Mouse (Mus musculus) forebrain, embryonic 11.5 days (tissue): ENCODE results near the gene Fam219a. TPM values are rescaled to one million over a fixed set of nuclear protein-coding genes. Genes with fewer than 3 reads are reported as not detected.
A peak's percentile ranks its signal among the peaks of the same experiment; 100 is the strongest.

Experiments used
- ATAC-seq: fragments of 200-750 bp; cut with Nextera tagmentation; replicated peaks from 2 replicates; pipeline ENCODE4 v1.8.0; 2017; ENCODE audit warnings: moderate TSS enrichment; ENCODE audit not compliant: low FRiP score
- DNase-seq: peaks from one replicate; pipeline ENCODE4 v3.0.0-alpha.2; 2017; ENCODE audit warnings: low spot score
- H3K27ac ChIP-seq: fragments of 300-500 bp; sonication (generic); 2 replicates; pipeline ENCODE4 v1.5.1; 2014; ENCODE audit warnings: low read depth, low read length
- H3K27me3 ChIP-seq: fragments of 300-500 bp; sonication (generic); 2 replicates; pipeline ENCODE4 v1.6.1; 2014; ENCODE audit warnings: mild to moderate bottlenecking, low read length, mixed read lengths; ENCODE audit not compliant: control insufficient read depth, insufficient read depth
- H3K36me3 ChIP-seq: fragments of 300-500 bp; sonication (generic); 2 replicates; pipeline ENCODE4 v1.6.1; 2014; ENCODE audit warnings: mild to moderate bottlenecking, low read length, moderate library complexity, mixed read lengths; ENCODE audit not compliant: control insufficient read depth, insufficient read depth
- H3K4me1 ChIP-seq: fragments of 300-500 bp; sonication (generic); replicated peaks from 2 replicates; pipeline ENCODE4 v1.6.1; 2014; ENCODE audit warnings: low read length, mixed read lengths; ENCODE audit not compliant: control insufficient read depth, insufficient read depth
- H3K4me2 ChIP-seq: fragments of 300-500 bp; sonication (generic); 2 replicates; pipeline ENCODE4 v1.6.1; 2014; ENCODE audit warnings: low read depth, mild to moderate bottlenecking, low read length, moderate library complexity, mixed read lengths; ENCODE audit not compliant: severe bottlenecking
- H3K4me3 ChIP-seq: fragments of 300-500 bp; sonication (generic); 2 replicates; pipeline ENCODE4 v1.5.1; 2014; ENCODE audit warnings: low read depth, low read length
- H3K9ac ChIP-seq: fragments of 300-500 bp; sonication (generic); 2 replicates; pipeline ENCODE4 v1.6.1; 2014; ENCODE audit warnings: low read length
- H3K9me3 ChIP-seq: fragments of 300-500 bp; sonication (generic); 2 replicates; pipeline ENCODE4 v1.6.1; 2016; ENCODE audit warnings: low read length, mixed read lengths; ENCODE audit not compliant: control insufficient read depth
- WGBS: fragments of 180-500 bp; shearing (Covaris S2); extraction: QIAGEN DNeasy Blood & Tissue Kit; methylation state at CpG from one replicate; pipeline ENCODE4 v1.1.7; 2014; 5-methylcytosine and 5-hydroxymethylcytosine counted together
- polyA plus RNA-seq: library from polyadenylated mRNA; unstranded; fragments of >200 nt; fragmentation: Nextera tagmentation; extraction: Ambion mirVana; gene quantifications from 2 replicates; pipeline ENCODE4 v1.2.1, GENCODE M21; 2014

Gene Fam219a
- polyA plus RNA-seq, 1 experiment from 2014 or later, result 6.7 TPM

DNA sequence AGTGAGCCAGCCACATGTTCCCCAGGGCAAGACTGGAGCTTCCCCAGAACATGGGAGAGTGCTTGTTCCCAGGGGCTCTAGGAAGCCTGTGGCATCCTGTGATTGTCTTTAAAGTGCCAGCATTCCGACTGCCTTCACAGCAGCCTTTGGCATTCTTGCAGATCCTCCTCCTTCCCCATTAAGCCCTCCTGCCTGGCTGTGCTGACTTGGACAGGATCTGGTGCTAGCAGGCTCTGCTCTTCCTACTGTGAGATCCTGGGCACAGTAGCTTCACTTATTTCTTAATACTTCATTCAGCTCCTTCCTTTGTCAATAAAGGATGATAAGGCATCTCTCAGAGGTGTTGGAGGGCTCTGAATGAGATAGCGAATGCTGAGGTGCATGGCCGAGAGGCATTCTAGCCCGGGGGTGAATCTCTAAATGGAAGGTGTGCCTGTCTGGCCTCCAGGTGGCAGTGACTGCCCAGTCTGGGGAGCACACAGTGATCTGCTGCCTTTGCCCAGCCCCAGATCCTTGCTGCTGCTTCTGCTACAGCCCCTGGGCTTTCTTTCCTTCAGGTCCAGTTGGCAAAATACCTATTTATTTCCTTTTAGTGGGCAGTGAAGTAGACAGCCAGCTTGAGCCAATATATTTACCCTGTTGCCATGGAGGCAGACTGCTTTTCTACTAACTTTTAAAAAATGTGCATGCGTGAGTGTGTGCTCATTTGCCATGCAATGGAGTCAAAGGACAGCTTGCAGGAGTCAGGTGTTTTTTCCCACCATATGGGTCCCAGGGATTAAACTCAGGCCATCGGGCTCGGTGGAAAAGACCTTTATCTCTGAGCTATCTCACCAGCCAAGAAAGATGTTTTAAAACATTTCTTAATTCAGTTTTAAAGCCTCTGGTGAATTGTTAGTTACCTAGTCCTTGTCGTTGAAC, 35.4 kb upstream of the Fam219a start:
- Histone ChIP-seq H3K9me3 (no peaks in the 10 kb centered on the region), H3K27me3 (no peaks in the 10 kb centered on the region; the same call in 1 of the 2 replicates), H3K27ac (no peak overlapping the region), H3K4me2 (no peak overlapping the region), H3K9ac (no peak overlapping the region), H3K4me1 (0 out of 2 replicates have a peak, but pooled peaks cover 2% of the 10 kb centered on the region), H3K4me3 (no peak overlapping the region), H3K36me3 (no peaks in the 10 kb centered on the region)
- ATAC-seq (no peak), DNase-seq (no peak)
- 42% methylated on average over 8 of the region's 8 CpGs for WGBS

DNA sequence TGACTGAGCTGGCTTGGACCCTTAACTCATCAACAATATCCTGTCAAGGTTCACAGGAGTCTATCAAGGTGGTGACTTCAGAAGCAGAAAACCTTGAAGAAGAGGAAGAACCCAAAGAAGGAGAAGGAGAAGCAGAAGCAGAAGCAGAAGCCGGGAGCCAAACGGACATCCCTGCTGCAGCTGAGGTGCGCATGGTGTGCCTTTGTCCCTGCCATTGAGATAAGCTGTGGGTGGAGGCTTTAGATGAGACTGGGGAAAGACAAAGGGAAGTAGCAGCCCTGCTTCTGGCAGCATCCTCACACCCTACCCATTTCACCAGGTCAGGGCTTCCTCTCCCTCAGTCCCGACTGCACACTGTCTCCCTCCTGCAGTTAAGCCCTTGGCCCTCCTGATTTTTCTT, 33.5 kb upstream of the Fam219a start:
- Histone ChIP-seq H3K9me3 (no peaks in the 10 kb centered on the region), H3K9ac (no peak overlapping the region), H3K36me3 (no peaks in the 10 kb centered on the region), H3K27ac (no peak overlapping the region), H3K4me3 (no peak overlapping the region), H3K4me2 (no peak overlapping the region), H3K4me1 (no peaks in the 10 kb centered on the region), H3K27me3 (no peaks in the 10 kb centered on the region; the same call in 1 of the 2 replicates)
- DNase-seq (no peak), ATAC-seq (no peak)
- 21% methylated on average over 4 of the region's 4 CpGs for WGBS

DNA sequence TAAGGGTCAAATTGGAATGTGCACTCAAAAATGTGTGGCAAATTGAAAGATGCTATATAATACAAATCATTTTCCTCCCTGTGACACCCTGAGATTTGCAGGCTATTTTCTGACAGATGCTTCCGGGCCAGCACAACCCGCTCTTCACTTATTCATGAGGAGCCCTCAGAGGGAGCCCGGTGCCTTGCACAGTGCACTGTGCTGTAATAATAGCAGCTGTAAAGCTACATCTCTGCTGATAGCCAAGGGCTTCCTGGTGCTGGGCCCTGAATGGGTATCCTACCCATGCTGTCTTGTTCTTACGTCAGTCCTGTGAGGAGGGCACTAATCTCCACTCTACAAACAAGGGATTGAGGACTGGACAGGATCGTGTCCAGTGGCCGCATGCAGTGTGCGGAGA, 14.0 kb upstream of the Fam219a start:
- DNase-seq, result no peak
- Histone ChIP-seq H3K9ac (no peak overlapping the region), H3K36me3 (no peaks in the 10 kb centered on the region), H3K27ac (no peak overlapping the region), H3K27me3 (no peaks in the 10 kb centered on the region), H3K4me1 (0 out of 2 replicates have a peak, but pooled peaks cover 2% of the 10 kb centered on the region), H3K4me3 (no peak overlapping the region), H3K9me3 (no peaks in the 10 kb centered on the region), H3K4me2 (no peak overlapping the region)
- ATAC-seq, result no peak
- WGBS, result 80% methylated on average over 7 of the region's 7 CpGs

DNA sequence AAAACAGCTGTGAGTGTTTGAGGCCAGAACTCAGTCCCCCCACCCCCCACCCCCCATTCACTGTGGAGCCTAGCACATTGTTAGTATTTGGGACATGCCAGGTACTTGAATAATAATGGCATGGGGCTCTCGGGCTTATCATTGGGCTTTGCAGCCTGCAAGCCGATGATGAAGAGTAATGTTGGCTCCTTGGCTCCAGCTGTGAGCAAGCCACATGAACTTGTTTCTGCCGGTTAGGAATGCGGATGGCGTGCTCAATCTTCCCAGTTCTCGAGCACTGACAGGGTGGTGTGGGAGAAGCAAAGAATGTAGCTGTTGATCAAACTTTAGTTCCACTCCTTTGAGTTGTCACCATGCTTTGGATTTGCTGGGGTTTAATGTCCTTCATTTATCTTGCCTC, 6.6 kb upstream of the Fam219a start:
- 57% methylated on average over 6 of the region's 6 CpGs for WGBS
- H3K36me3 ChIP-seq, result no peaks in the 10 kb centered on the region
- no peak overlapping the region for H3K4me3 ChIP-seq
- no peak overlapping the region for H3K4me2 ChIP-seq
- DNase-seq (no peak), ATAC-seq (no peak)
- no peaks in the 10 kb centered on the region for H3K9me3 ChIP-seq
- H3K27ac ChIP-seq, result no peak overlapping the region
- no peak overlapping the region for H3K9ac ChIP-seq
- no peaks in the 10 kb centered on the region for H3K4me1 ChIP-seq
- H3K27me3 ChIP-seq, result no peaks in the 10 kb centered on the region

DNA sequence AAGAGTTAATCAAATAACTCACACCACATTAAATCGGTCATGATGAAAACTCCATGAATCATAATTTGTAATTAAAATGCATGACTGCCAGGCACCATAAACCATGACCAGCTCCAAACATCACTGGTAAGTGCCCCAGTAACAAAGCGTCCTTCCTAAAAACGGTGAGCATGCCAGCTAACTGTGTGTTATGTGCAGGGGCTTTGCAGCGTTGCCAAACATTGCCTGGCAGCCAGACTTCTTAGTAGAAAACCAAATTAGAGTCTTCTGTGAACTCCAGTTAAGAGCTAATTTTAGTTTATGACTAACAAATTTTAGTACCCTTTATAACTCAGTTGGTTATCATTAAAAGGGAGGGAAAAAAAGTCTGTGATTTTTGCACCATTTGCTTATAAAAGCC, 4.2 kb upstream of the Fam219a start:
- WGBS, result 68% methylated on average over 4 of the region's 4 CpGs
- Histone ChIP-seq H3K27ac (no peak overlapping the region), H3K36me3 (no peaks in the 10 kb centered on the region), H3K4me1 (peaks cover 5% of the 10 kb centered on the region; the same call in 1 of the 2 replicates), H3K9me3 (no peaks in the 10 kb centered on the region), H3K27me3 (no peaks in the 10 kb centered on the region), H3K4me2 (no peak overlapping the region), H3K4me3 (no peak overlapping the region), H3K9ac (no peak overlapping the region)
- ATAC-seq (no peak), DNase-seq (no peak)

DNA sequence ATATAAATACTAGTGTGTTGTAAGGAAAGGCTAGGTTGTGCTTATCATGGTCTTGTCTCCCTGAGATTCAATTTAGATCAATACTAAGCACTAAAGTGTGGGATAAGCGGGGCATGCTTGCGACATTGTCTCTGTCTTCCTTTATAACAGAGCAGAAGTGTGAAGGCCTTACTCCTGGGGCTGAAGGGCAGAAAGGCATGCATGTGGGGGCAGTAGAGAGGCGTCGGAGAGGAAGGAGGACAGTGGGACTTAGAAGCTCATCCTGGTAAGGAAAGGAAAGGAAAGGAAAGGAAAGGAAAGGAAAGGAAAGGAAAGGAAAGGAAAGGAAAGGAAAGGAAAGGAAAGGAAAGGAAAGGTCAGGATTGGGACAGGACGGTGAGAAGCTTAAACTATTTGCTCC, 2.2 kb upstream of the Fam219a start:
- Histone ChIP-seq H3K4me2 (no peak overlapping the region), H3K9me3 (no peaks in the 10 kb centered on the region), H3K4me1 (peaks cover 13% of the 10 kb centered on the region; the same call in 1 of the 2 replicates), H3K4me3 (no peak overlapping the region), H3K36me3 (no peaks in the 10 kb centered on the region), H3K9ac (no peak overlapping the region), H3K27ac (no peak overlapping the region), H3K27me3 (peaks cover 3% of the 10 kb centered on the region; the same call in 1 of the 2 replicates)
- no peak for DNase-seq
- no peak for ATAC-seq
- WGBS, result 27% methylated on average over 5 of the region's 5 CpGs

DNA sequence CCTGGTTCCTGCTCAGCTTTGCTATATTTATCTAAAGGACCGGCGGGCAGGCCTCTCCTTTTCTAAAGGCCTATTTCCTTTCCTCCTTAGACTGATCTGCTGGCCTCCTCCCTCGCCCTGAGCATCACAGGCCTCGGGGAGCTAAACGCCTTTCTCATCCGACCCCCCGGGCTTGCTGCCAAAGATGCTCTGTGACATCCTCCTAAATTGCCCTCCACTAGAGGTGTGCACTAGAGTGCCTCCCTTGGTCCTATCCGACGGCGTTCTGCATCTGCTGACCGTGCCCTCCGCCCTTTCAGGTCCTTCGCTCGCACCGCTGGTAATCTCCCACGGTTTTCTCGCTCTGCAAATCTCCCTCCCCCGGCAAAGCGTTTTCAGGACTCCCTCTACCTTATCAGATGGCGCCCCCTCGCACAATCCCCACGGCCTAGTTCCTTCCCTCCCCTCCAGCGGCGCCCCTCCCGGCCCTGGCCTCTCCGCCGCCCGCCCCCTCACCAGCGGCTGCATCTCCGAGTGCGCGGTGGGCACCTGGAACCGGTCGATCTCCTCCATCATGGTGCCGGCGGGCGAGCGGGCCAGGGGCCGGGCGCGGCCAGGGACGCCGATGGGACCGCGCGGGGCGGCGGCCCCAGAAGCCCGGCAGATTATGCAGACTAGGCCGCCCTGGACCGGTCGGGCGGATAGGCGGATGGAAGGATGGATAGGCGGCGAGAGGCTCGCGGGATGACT, 492 bp downstream of the Fam219a start:
- Histone ChIP-seq H3K9ac (peak overlapping the region; percentile 69), H3K9me3 (no peaks in the 10 kb centered on the region), H3K27me3 (peaks cover 3% of the 10 kb centered on the region; the same call in 1 of the 2 replicates), H3K4me1 (peaks cover 17% of the 10 kb centered on the region; the same call in 1 of the 2 replicates), H3K27ac (peak overlapping the region; percentile 73), H3K36me3 (no peaks in the 10 kb centered on the region), H3K4me3 (peak overlapping the region; percentile 70), H3K4me2 (peak overlapping the region; percentile 89)
- WGBS, result under 1% methylated on average over 58 of the region's 58 CpGs
- DNase-seq, result no peak
- ATAC-seq, result peak; percentile 14

DNA sequence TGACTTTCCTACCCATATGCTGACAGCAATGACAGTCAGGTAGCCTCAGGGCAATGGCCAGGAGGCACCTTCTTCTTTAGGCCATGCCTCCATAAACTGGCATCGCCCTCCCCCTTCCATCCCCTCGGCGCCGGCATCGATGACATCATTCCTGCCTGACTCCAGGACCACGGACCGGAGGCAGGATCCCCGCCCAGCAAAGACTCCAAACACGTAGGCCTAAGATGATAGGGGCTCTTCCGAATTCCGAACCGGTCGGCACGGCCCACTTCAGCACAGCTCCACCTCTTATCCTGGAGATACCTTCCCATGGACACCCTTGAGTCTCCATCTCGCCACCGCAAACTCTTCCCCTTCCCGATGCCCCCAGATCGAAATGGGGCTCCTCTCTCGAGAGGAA, 1.1 kb downstream of the Fam219a start:
- H3K4me2 ChIP-seq, result peak overlapping the region; percentile 89
- ATAC-seq, result no peak

More for the DNA sequence above, 1.1 kb downstream of the Fam219a start:
- Histone ChIP-seq H3K9ac (peak overlapping the region; percentile 69), H3K4me1 (peaks cover 17% of the 10 kb centered on the region; the same call in 1 of the 2 replicates), H3K27ac (no peak overlapping the region), H3K9me3 (no peaks in the 10 kb centered on the region), H3K27me3 (peaks cover 3% of the 10 kb centered on the region; the same call in 1 of the 2 replicates), H3K4me3 (peak overlapping the region; percentile 70), H3K36me3 (no peaks in the 10 kb centered on the region)
- peak; percentile 65 for DNase-seq
- WGBS, result 4% methylated on average over 19 of the region's 19 CpGs
